Mouse (Mus musculus) neutrophil, adult 5-6 weeks (primary cell): ENCODE results near the gene Dcbld2. TPM values are rescaled to one million over a fixed set of nuclear protein-coding genes. Genes with fewer than 3 reads are reported as not detected.

Source experiments
- ATAC-seq: fragments of 151-379, 151-347 bp; 2 replicates; pipeline ENCODE4 v1.8.0; 2017; ENCODE audit warnings: mild to moderate bottlenecking, moderate TSS enrichment; ENCODE audit not compliant: insufficient number of reproducible peaks, poor library complexity, low FRiP score, severe bottlenecking; ENCODE audit errors: extremely low read depth
- total RNA-seq: library from RNA; stranded (forward); fragments of 200-1000 nt; gene quantifications from 2 replicates; pipeline ENCODE4 v1.2.3, GENCODE M21; 2017

Dcbld2 gene
- total RNA-seq, 1 experiment from 2014 or later = 0.35 TPM

DNA sequence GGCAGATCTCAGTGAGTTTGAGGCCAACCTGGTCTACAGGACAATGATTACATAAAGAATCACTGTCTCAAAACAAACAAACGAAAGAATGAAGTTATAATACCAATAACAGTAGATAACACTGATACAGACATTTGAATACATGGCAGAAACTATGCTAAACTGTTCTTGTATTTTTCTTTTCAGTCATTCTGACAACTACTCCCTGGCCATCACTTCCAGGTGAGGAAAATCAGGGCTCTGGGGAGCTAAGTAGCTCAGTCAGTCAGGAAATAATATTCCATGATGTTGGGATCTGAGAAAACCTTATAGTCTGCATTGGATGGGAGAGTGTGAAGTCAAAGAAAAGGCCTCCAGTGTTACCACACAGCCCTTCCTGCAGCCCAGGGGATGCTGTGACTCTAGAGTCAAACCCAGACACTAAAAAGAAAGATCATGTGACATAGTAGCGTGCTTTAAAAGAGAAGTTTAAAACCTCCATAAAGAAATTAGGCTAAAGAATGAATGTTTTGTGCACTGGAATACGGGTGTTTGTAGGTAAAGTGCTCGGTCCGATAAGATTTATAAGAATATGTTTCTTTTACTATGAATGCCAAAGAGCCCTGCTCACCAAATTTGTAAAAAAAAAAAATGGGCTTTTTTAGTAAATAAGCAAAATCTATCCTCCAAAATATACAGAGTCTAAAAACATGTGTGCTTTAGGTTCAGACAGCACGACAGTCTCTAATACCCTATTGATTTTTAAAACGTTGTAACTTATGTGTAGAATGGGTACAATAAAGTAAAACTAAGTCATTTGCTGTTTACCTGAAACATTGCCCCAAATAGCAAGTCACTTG, 108.9 kb downstream of the Dcbld2 start:
- no peak for ATAC-seq

Other genes starting within 250 kb of the Dcbld2 start
- 190 and 210 TPM in 2 replicates for gene St3gal6, start 115.8 kb downstream of the Dcbld2 start, total RNA-seq
- not detected in 2 replicates for gene Gm813, start 208.5 kb downstream of the Dcbld2 start, total RNA-seq
- not detected in 2 replicates for gene E330017A01Rik, start 230.3 kb downstream of the Dcbld2 start, total RNA-seq